Mouse (Mus musculus) mature B cell (primary cell): ENCODE measurements around the gene Rcan1.

Source experiments
- in situ Hi-C: fragments of 300-500 bp; cut with MboI; formaldehyde crosslinking; loops from 2 replicates; pipeline ENCODE4 v1.14.3; 2019

The Rcan1 gene

GRCm38 (mm10) chr16:92468459-92468858 lies 2.2 kb downstream of the Rcan1 start:
- in situ Hi-C loops, result no loop called here

- in situ Hi-C loops, result no loop called here
These were observed 3.6 kb downstream of the Rcan1 start for GRCm38 (mm10) chr16:92467041-92467440.

- in situ Hi-C loops, result no loop called here
These were observed 4.8 kb downstream of the Rcan1 start for GRCm38 (mm10) chr16:92465642-92466526.

- in situ Hi-C loops, result no loop called here
These were observed 5.4 kb downstream of the Rcan1 start for GRCm38 (mm10) chr16:92465226-92465625.

GRCm38 (mm10) chr16:92464390-92464972 lies 6.2 kb downstream of the Rcan1 start:
- in situ Hi-C loops, result no loop called here

GRCm38 (mm10) chr16:92461412-92461811 lies 9.3 kb downstream of the Rcan1 start:
- in situ Hi-C loops, result no loop called here

- in situ Hi-C loops, result no loop called here
These were observed 13.1 kb downstream of the Rcan1 start for GRCm38 (mm10) chr16:92457594-92457993.

GRCm38 (mm10) chr16:92455969-92456368 lies 14.7 kb downstream of the Rcan1 start:
- in situ Hi-C loops, result no loop called here

- in situ Hi-C loops, result no loop called here
These were observed 15.2 kb downstream of the Rcan1 start for GRCm38 (mm10) chr16:92455488-92455887.

GRCm38 (mm10) chr16:92454495-92454894 lies 16.2 kb downstream of the Rcan1 start:
- in situ Hi-C loops, result no loop called here

GRCm38 (mm10) chr16:92454002-92454401 lies 16.7 kb downstream of the Rcan1 start:
- in situ Hi-C loops, result no loop called here

GRCm38 (mm10) chr16:92452609-92453008 lies 18.1 kb downstream of the Rcan1 start:
- in situ Hi-C loops, result no loop called here

GRCm38 (mm10) chr16:92451516-92452072 lies 19.1 kb downstream of the Rcan1 start:
- in situ Hi-C loops, result no loop called here

- in situ Hi-C loops, result no loop called here
These were observed 20.3 kb downstream of the Rcan1 start for GRCm38 (mm10) chr16:92450331-92450730.

- in situ Hi-C loops, result no loop called here
These were observed 21.6 kb downstream of the Rcan1 start for GRCm38 (mm10) chr16:92449080-92449479.

- in situ Hi-C loops, result no loop called here
These were observed 25.3 kb downstream of the Rcan1 start for GRCm38 (mm10) chr16:92445377-92445776.

- in situ Hi-C loops, result no loop called here
These were observed 27.0 kb downstream of the Rcan1 start for GRCm38 (mm10) chr16:92443644-92444113.

- in situ Hi-C loops, result no loop called here
These were observed 27.7 kb downstream of the Rcan1 start for GRCm38 (mm10) chr16:92442946-92443345.

- in situ Hi-C loops, result no loop called here
These were observed 28.5 kb downstream of the Rcan1 start for GRCm38 (mm10) chr16:92442150-92442549.

- in situ Hi-C loops, result no loop called here
These were observed 29.5 kb downstream of the Rcan1 start for GRCm38 (mm10) chr16:92441203-92441602.

- in situ Hi-C loops, result no loop called here
These were observed 30.4 kb downstream of the Rcan1 start for GRCm38 (mm10) chr16:92440229-92440628.

- in situ Hi-C loops, result no loop called here
These were observed 30.9 kb downstream of the Rcan1 start for GRCm38 (mm10) chr16:92439775-92440174.

- in situ Hi-C loops, result no loop called here
These were observed 35.2 kb downstream of the Rcan1 start for GRCm38 (mm10) chr16:92435431-92435985.
